Mouse (Mus musculus) bone marrow, adult 2 months (tissue): ENCODE results near the gene Kcng3. TPM values are rescaled to one million over a fixed set of nuclear protein-coding genes. Genes with fewer than 3 reads are reported as not detected.

Experiments
- H3K27ac ChIP-seq: fragments of 200-500 bp; 2 replicates; pipeline ENCODE4 v1.5.1; 2012; ENCODE audit warnings: low read depth, mild to moderate bottlenecking, control low read depth, inconsistent platforms, low read length; ENCODE audit not compliant: control insufficient read depth, poor library complexity, insufficient read depth
- H3K4me1 ChIP-seq: fragments of 200-500 bp; 2 replicates; pipeline ENCODE4 v1.6.1; 2011; ENCODE audit warnings: low read length; ENCODE audit not compliant: control insufficient read depth, insufficient read depth
- H3K4me3 ChIP-seq: fragments of 200-500 bp; replicated peaks from 2 replicates; pipeline ENCODE3; 2011; ENCODE audit warnings: mild to moderate bottlenecking, low read depth, low read length, control low read depth; ENCODE audit not compliant: control insufficient read depth
- CTCF ChIP-seq: fragments of 200-500 bp; IDR thresholded peaks from 2 replicates; pipeline ENCODE4 v1.5.1; 2011; ENCODE audit warnings: low read length, control low read depth; ENCODE audit not compliant: control insufficient read depth, insufficient read depth
- POLR2A ChIP-seq: fragments of 200-500 bp; IDR thresholded peaks from 2 replicates; pipeline ENCODE4 v1.6.1; 2011; ENCODE audit warnings: low read depth, mild to moderate bottlenecking, control low read depth, low read length, borderline replicate concordance; ENCODE audit not compliant: control insufficient read depth
- WGBS: fragments of 180-500 bp; shearing (Covaris S2); methylation state at CpG from one replicate; pipeline ENCODE4 v1.1.7; 2018; 5-methylcytosine and 5-hydroxymethylcytosine counted together
- polyA plus RNA-seq: library from polyadenylated mRNA; stranded (reverse); fragments of >200 nt; gene quantifications from 2 replicates; pipeline ENCODE4 v1.2.4, GENCODE M21; 2011; ENCODE audit warnings: low replicate concordance; ENCODE audit not compliant: missing spikeins, insufficient read depth, insufficient read length

The Kcng3 gene
- polyA plus RNA-seq, 1 experiment, result not detected

- 67% methylated on average over 11 of the region's 11 CpGs for WGBS
- Histone ChIP-seq H3K4me1 (no peaks in the 10 kb centered on the region), H3K4me3 (no peak overlapping the region), H3K27ac (no peak overlapping the region)
- no peak for TF ChIP-seq POLR2A
These were observed 54.8 kb downstream of the Kcng3 start for GRCm38 (mm10) chr17:83576810-83577371.

- no peak for TF ChIP-seq POLR2A
- no peak for TF ChIP-seq CTCF
- no peaks in the 10 kb centered on the region for H3K4me1 ChIP-seq
- H3K4me3 ChIP-seq, result no peak overlapping the region
- WGBS, result 88% methylated on average over 8 of the region's 8 CpGs
- no peak overlapping the region for H3K27ac ChIP-seq
These were observed 57.1 kb downstream of the Kcng3 start for GRCm38 (mm10) chr17:83574615-83575014.

- no peak overlapping the region for H3K27ac ChIP-seq
- TF ChIP-seq POLR2A, result no peak
- TF ChIP-seq CTCF, result no peak
- whole genome bisulfite sequencing, result 68% methylated on average over 6 of the region's 6 CpGs
- no peak overlapping the region for H3K4me3 ChIP-seq
- no peaks in the 10 kb centered on the region for H3K4me1 ChIP-seq
These were observed 58.6 kb downstream of the Kcng3 start for GRCm38 (mm10) chr17:83573128-83573527.

GRCm38 (mm10) chr17:83572366-83572765 is 59.3 kb downstream of the Kcng3 start:
- Histone ChIP-seq H3K4me1 (no peaks in the 10 kb centered on the region), H3K27ac (no peak overlapping the region), H3K4me3 (no peak overlapping the region)
- WGBS, result 75% methylated on average over 4 of the region's 4 CpGs
- no peak for TF ChIP-seq CTCF
- no peak for TF ChIP-seq POLR2A

- WGBS, result 80% methylated on average over 8 of the region's 8 CpGs
- TF ChIP-seq CTCF (no peak), POLR2A (no peak)
- Histone ChIP-seq H3K4me1 (no peaks in the 10 kb centered on the region; the same call in 1 of the 2 replicates), H3K4me3 (no peak overlapping the region), H3K27ac (no peak overlapping the region)
These were observed 64.3 kb downstream of the Kcng3 start for GRCm38 (mm10) chr17:83567375-83567774.

- Histone ChIP-seq H3K4me1 (no peaks in the 10 kb centered on the region; the same call in 1 of the 2 replicates), H3K4me3 (no peak overlapping the region), H3K27ac (no peak overlapping the region)
- WGBS, result 80% methylated on average over 4 of the region's 4 CpGs
- TF ChIP-seq CTCF, result no peak
- TF ChIP-seq POLR2A, result no peak
These were observed 66.2 kb downstream of the Kcng3 start for GRCm38 (mm10) chr17:83565506-83565905.

GRCm38 (mm10) chr17:83564119-83564820 is 67.4 kb downstream of the Kcng3 start:
- no peak overlapping the region for H3K27ac ChIP-seq
- WGBS, result 72% methylated on average over 12 of the region's 12 CpGs
- no peak overlapping the region for H3K4me3 ChIP-seq
- TF ChIP-seq POLR2A (no peak), CTCF (no peak)
- H3K4me1 ChIP-seq, result no peaks in the 10 kb centered on the region; the same call in 1 of the 2 replicates

GRCm38 (mm10) chr17:83563703-83564111 is 68.0 kb downstream of the Kcng3 start:
- Histone ChIP-seq H3K4me3 (no peak overlapping the region), H3K4me1 (no peaks in the 10 kb centered on the region; the same call in 1 of the 2 replicates), H3K27ac (no peak overlapping the region)
- TF ChIP-seq CTCF, result peak; percentile 67
- TF ChIP-seq POLR2A, result no peak
- WGBS, result 49% methylated on average over 10 of the region's 10 CpGs
